Mouse (Mus musculus) ES-Bruce4 (cell line): ENCODE data around the gene Thpo.

ENCODE experiments used
- CTCF ChIP-seq: IDR thresholded peaks from one replicate; pipeline ENCODE4 v1.8.1; 2011; ENCODE audit warnings: low read depth, low read length
- EP300 ChIP-seq: IDR thresholded peaks from 2 replicates; pipeline ENCODE4 v1.6.1; 2011; ENCODE audit warnings: low read depth, low read length; ENCODE audit not compliant: insufficient read depth

DNA sequence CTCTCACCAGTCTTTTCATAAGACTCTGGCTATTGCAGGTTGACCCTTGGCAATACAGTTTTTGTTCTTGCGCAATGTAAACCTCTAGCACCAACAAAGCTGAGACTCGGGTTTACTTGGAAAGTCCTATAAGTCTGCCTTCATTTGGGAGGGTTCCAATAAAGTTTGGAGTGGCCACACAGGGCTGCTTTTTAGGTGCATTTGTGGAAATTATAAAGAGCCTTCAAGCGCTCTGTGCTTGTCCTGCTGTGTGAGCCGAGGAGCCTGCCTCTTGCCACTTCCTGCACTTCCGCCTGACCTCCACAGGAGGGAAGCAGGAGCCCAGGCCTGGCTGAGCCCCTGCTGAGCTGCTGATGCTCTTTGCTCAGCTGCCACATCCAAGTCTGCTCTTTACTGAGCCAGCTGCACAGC is 10.0 kb downstream of the Thpo start:
- peak; percentile 69; the same call in 1 of the 2 replicates for TF ChIP-seq EP300
- TF ChIP-seq CTCF = peak; percentile 74
